Mouse (Mus musculus) hindbrain, embryonic 13.5 days (tissue): ENCODE results near the gene Gas2l2. TPM values are rescaled to one million over a fixed set of nuclear protein-coding genes. Genes with fewer than 3 reads are reported as not detected.

ENCODE experiments used
- ATAC-seq: fragments of 200-750 bp; cut with Nextera tagmentation; 2 replicates; pipeline ENCODE4 v1.8.0; 2017; ENCODE audit warnings: moderate TSS enrichment; ENCODE audit not compliant: low FRiP score
- H3K27ac ChIP-seq: fragments of 300-500 bp; sonication (generic); 2 replicates; pipeline ENCODE4 v1.5.1; 2015; ENCODE audit warnings: inconsistent platforms, mild to moderate bottlenecking, moderate library complexity
- H3K27me3 ChIP-seq: fragments of 300-500 bp; sonication (generic); 2 replicates; pipeline ENCODE4 v1.6.1; 2015; ENCODE audit warnings: mild to moderate bottlenecking, inconsistent platforms
- H3K36me3 ChIP-seq: fragments of 300-500 bp; sonication (generic); 2 replicates; pipeline ENCODE4 v1.6.1; 2015; ENCODE audit warnings: mild to moderate bottlenecking, inconsistent platforms
- H3K4me1 ChIP-seq: fragments of 300-500 bp; sonication (generic); replicated peaks from 2 replicates; pipeline ENCODE4 v1.6.1; 2015; ENCODE audit warnings: inconsistent platforms
- H3K4me2 ChIP-seq: fragments of 300-500 bp; sonication (generic); 2 replicates; pipeline ENCODE4 v1.6.1; 2015; ENCODE audit warnings: inconsistent platforms, mild to moderate bottlenecking, moderate library complexity
- H3K4me3 ChIP-seq: fragments of 300-500 bp; sonication (generic); 2 replicates; pipeline ENCODE4 v1.5.1; 2015; ENCODE audit warnings: mild to moderate bottlenecking, inconsistent platforms
- H3K9ac ChIP-seq: fragments of 300-500 bp; sonication (generic); 2 replicates; pipeline ENCODE4 v1.6.1; 2015; ENCODE audit warnings: mild to moderate bottlenecking, inconsistent platforms
- H3K9me3 ChIP-seq: fragments of 300-500 bp; sonication (generic); 2 replicates; pipeline ENCODE4 v1.6.1; 2016; ENCODE audit warnings: inconsistent platforms
- WGBS: fragments of 180-500 bp; shearing (Covaris S2); methylation state at CpG from one replicate; pipeline ENCODE4 v1.1.7; 2015; 5-methylcytosine and 5-hydroxymethylcytosine counted together
- polyA plus RNA-seq: library from polyadenylated mRNA; unstranded; fragments of >200 nt; fragmentation: Nextera tagmentation; extraction: Ambion mirVana; gene quantifications from 2 replicates; pipeline ENCODE4 v1.2.1, GENCODE M21; 2015

Gas2l2 gene
- polyA plus RNA-seq, 1 experiment from 2014 or later, result 1.4 TPM

- Histone ChIP-seq H3K4me1 (peaks cover 18% of the 10 kb centered on the region), H3K36me3 (no peaks in the 10 kb centered on the region), H3K9ac (peak overlapping the region; percentile 71), H3K27me3 (peaks cover 55% of the 10 kb centered on the region), H3K27ac (peak overlapping the region; percentile 12; the same call in 1 of the 2 replicates), H3K9me3 (no peaks in the 10 kb centered on the region), H3K4me3 (peak overlapping the region; percentile 60), H3K4me2 (peak overlapping the region; percentile 80)
- peak; percentile 91 for ATAC-seq
- WGBS, result under 1% methylated on average over 66 of the region's 75 CpGs
These were observed 11.1 kb upstream of the Gas2l2 start for GRCm38 (mm10) chr11:83440081-83441064.

GRCm38 (mm10) chr11:83439426-83440060 lies 10.3 kb upstream of the Gas2l2 start:
- Histone ChIP-seq H3K9ac (peak overlapping the region; percentile 71; the same call in 1 of the 2 replicates), H3K27ac (no peak overlapping the region), H3K27me3 (peaks cover 53% of the 10 kb centered on the region), H3K4me3 (peak overlapping the region; percentile 60), H3K4me1 (peaks cover 13% of the 10 kb centered on the region), H3K4me2 (peak overlapping the region; percentile 80), H3K9me3 (no peaks in the 10 kb centered on the region), H3K36me3 (no peaks in the 10 kb centered on the region)
- no peak for ATAC-seq
- WGBS, result 31% methylated on average over 11 of the region's 11 CpGs

GRCm38 (mm10) chr11:83437377-83437776 lies 8.1 kb upstream of the Gas2l2 start, which contains the start of gene 1700020L24Rik:
1700020L24Rik (plus strand) TSS chr11:83437677.
- Histone ChIP-seq H3K27me3 (peaks cover 36% of the 10 kb centered on the region), H3K9ac (no peak within 1 kb of the TSS), H3K9me3 (no peaks in the 10 kb centered on the region), H3K36me3 (no peaks in the 10 kb centered on the region), H3K27ac (no peak within 1 kb of the TSS), H3K4me3 (no peak within 1 kb of the TSS), H3K4me2 (no peak within 1 kb of the TSS), H3K4me1 (peaks cover 8% of the 10 kb centered on the region)
- ATAC-seq, result no peak
- 89% methylated on average over 1 of the region's 1 CpGs for WGBS

GRCm38 (mm10) chr11:83432533-83432932 lies 3.3 kb upstream of the Gas2l2 start:
- Histone ChIP-seq H3K4me2 (no peak overlapping the region), H3K9me3 (no peaks in the 10 kb centered on the region), H3K36me3 (no peaks in the 10 kb centered on the region), H3K9ac (no peak overlapping the region), H3K4me1 (no peaks in the 10 kb centered on the region), H3K4me3 (no peak overlapping the region), H3K27me3 (peaks cover 37% of the 10 kb centered on the region), H3K27ac (no peak overlapping the region)
- WGBS, result 83% methylated on average over 2 of the region's 2 CpGs
- no peak for ATAC-seq

- Histone ChIP-seq H3K36me3 (no peaks in the 10 kb centered on the region), H3K4me2 (0 out of 2 replicates have a peak overlapping the region, but pooled peaks have one; percentile 17)
- 49% methylated on average over 17 of the region's 17 CpGs for WGBS
These were observed 2.3 kb downstream of the Gas2l2 start for GRCm38 (mm10) chr11:83426964-83427363.

GRCm38 (mm10) chr11:83424681-83425080 lies 4.6 kb downstream of the Gas2l2 start:
- H3K27ac ChIP-seq, result no peak overlapping the region
- no peak overlapping the region for H3K9ac ChIP-seq
- peak; percentile 46 for ATAC-seq
- no peak overlapping the region for H3K4me3 ChIP-seq
- no peaks in the 10 kb centered on the region for H3K9me3 ChIP-seq
- WGBS, result 8% methylated on average over 8 of the region's 8 CpGs
- no peaks in the 10 kb centered on the region for H3K36me3 ChIP-seq
- no peak overlapping the region for H3K4me2 ChIP-seq
- no peaks in the 10 kb centered on the region for H3K4me1 ChIP-seq
- peaks cover 75% of the 10 kb centered on the region for H3K27me3 ChIP-seq

More at GRCm38 (mm10) chr11:83426964-83427363, 2.3 kb downstream of the Gas2l2 start:
- Histone ChIP-seq H3K9me3 (no peaks in the 10 kb centered on the region), H3K4me1 (no peaks in the 10 kb centered on the region), H3K27ac (no peak overlapping the region), H3K27me3 (peaks cover 57% of the 10 kb centered on the region), H3K4me3 (peak overlapping the region; percentile 8), H3K9ac (peak overlapping the region; percentile 29; the same call in 1 of the 2 replicates)
- no peak for ATAC-seq

GRCm38 (mm10) chr11:83421305-83421704 lies 8.0 kb downstream of the Gas2l2 start:
- no peak for ATAC-seq
- no peaks in the 10 kb centered on the region for H3K36me3 ChIP-seq
- H3K4me3 ChIP-seq, result no peak overlapping the region
- H3K4me1 ChIP-seq, result peaks cover 16% of the 10 kb centered on the region
- H3K4me2 ChIP-seq, result no peak overlapping the region
- WGBS, result 7% methylated on average over 9 of the region's 9 CpGs
- no peak overlapping the region for H3K27ac ChIP-seq
- H3K9ac ChIP-seq, result no peak overlapping the region
- no peaks in the 10 kb centered on the region for H3K9me3 ChIP-seq
- peaks cover 70% of the 10 kb centered on the region for H3K27me3 ChIP-seq

GRCm38 (mm10) chr11:83420338-83420737 lies 8.9 kb downstream of the Gas2l2 start:
- Histone ChIP-seq H3K27me3 (peaks cover 61% of the 10 kb centered on the region), H3K9me3 (no peaks in the 10 kb centered on the region), H3K4me1 (peaks cover 16% of the 10 kb centered on the region), H3K36me3 (no peaks in the 10 kb centered on the region), H3K27ac (no peak overlapping the region), H3K4me2 (no peak overlapping the region), H3K4me3 (no peak overlapping the region), H3K9ac (no peak overlapping the region)
- no peak for ATAC-seq
- 43% methylated on average over 4 of the region's 4 CpGs for WGBS

GRCm38 (mm10) chr11:83418566-83418965 lies 10.7 kb downstream of the Gas2l2 start:
- 6% methylated on average over 38 of the region's 38 CpGs for WGBS
- H3K36me3 ChIP-seq, result no peaks in the 10 kb centered on the region
- peak overlapping the region; percentile 43; the same call in 1 of the 2 replicates for H3K9ac ChIP-seq
- no peak overlapping the region for H3K27ac ChIP-seq
- H3K4me1 ChIP-seq, result peaks cover 16% of the 10 kb centered on the region
- H3K4me2 ChIP-seq, result peak overlapping the region; percentile 48
- H3K4me3 ChIP-seq, result peak overlapping the region; percentile 18; the same call in 1 of the 2 replicates
- peak; percentile 65 for ATAC-seq
- peaks cover 57% of the 10 kb centered on the region for H3K27me3 ChIP-seq
- no peaks in the 10 kb centered on the region for H3K9me3 ChIP-seq

GRCm38 (mm10) chr11:83417708-83418107 lies 11.5 kb downstream of the Gas2l2 start:
- H3K36me3 ChIP-seq, result no peaks in the 10 kb centered on the region; the same call in 1 of the 2 replicates
- H3K27me3 ChIP-seq, result peaks cover 57% of the 10 kb centered on the region
- H3K4me3 ChIP-seq, result no peak overlapping the region
- H3K4me2 ChIP-seq, result no peak overlapping the region
- no peak for ATAC-seq
- no peak overlapping the region for H3K27ac ChIP-seq
- no peaks in the 10 kb centered on the region for H3K9me3 ChIP-seq
- no peak overlapping the region for H3K9ac ChIP-seq
- WGBS, result 86% methylated on average over 7 of the region's 7 CpGs
- peaks cover 16% of the 10 kb centered on the region for H3K4me1 ChIP-seq

GRCm38 (mm10) chr11:83417080-83417479 lies 12.2 kb downstream of the Gas2l2 start:
- Histone ChIP-seq H3K36me3 (no peaks in the 10 kb centered on the region; the same call in 1 of the 2 replicates), H3K9me3 (no peaks in the 10 kb centered on the region), H3K4me2 (no peak overlapping the region), H3K27me3 (peaks cover 53% of the 10 kb centered on the region), H3K4me3 (no peak overlapping the region), H3K27ac (no peak overlapping the region), H3K4me1 (peaks cover 19% of the 10 kb centered on the region), H3K9ac (no peak overlapping the region)
- 23% methylated on average over 5 of the region's 5 CpGs for WGBS
- ATAC-seq, result no peak

GRCm38 (mm10) chr11:83410510-83410909 lies 18.7 kb downstream of the Gas2l2 start:
- Histone ChIP-seq H3K36me3 (no peaks in the 10 kb centered on the region; the same call in 1 of the 2 replicates), H3K4me1 (peaks cover 31% of the 10 kb centered on the region), H3K27me3 (no peaks in the 10 kb centered on the region), H3K9ac (peak overlapping the region; percentile 96), H3K4me2 (peak overlapping the region; percentile 78), H3K4me3 (peak overlapping the region; percentile 91), H3K27ac (no peak overlapping the region), H3K9me3 (no peaks in the 10 kb centered on the region)
- ATAC-seq, result 0 out of 2 replicates have a peak, but pooled peaks have one; percentile 9
- WGBS, result 17% methylated on average over 6 of the region's 6 CpGs
